Mouse (Mus musculus) myocyte (in vitro differentiated cells): Measurements from ENCODE around the gene Sergef. TPM values are rescaled to one million over a fixed set of nuclear protein-coding genes. Genes with fewer than 3 reads are reported as not detected.

Experiments
- H3K27me3 ChIP-seq: one replicate; pipeline ENCODE4 v1.6.1; 2011; ENCODE audit not compliant: control insufficient read depth, insufficient read depth, insufficient read length
- H3K36me3 ChIP-seq: one replicate; pipeline ENCODE4 v1.6.1; 2011; ENCODE audit not compliant: control insufficient read depth, insufficient read depth
- H3K4me2 ChIP-seq: one replicate; pipeline ENCODE4 v1.6.1; 2011; ENCODE audit warnings: low read depth, control low read depth
- H3K4me3 ChIP-seq: one replicate; pipeline ENCODE4 v1.5.1; 2011; ENCODE audit warnings: mild to moderate bottlenecking, control low read depth, moderate library complexity
- H3K79me2 ChIP-seq: one replicate; pipeline ENCODE4 v1.6.1; 2011; ENCODE audit not compliant: control insufficient read depth, insufficient read depth
- H3ac ChIP-seq: one replicate; pipeline ENCODE4 v1.6.1; 2011; ENCODE audit not compliant: control insufficient read depth, insufficient read length
- CEBPB ChIP-seq: IDR thresholded peaks from 2 replicates; pipeline ENCODE4 v1.6.1; 2011; ENCODE audit warnings: mild to moderate bottlenecking, moderate library complexity; ENCODE audit not compliant: poor library complexity, insufficient read depth, severe bottlenecking
- E2F4 ChIP-seq: IDR thresholded peaks from one replicate; pipeline ENCODE4 v1.6.1; 2011; ENCODE audit warnings: mild to moderate bottlenecking, control low read depth, moderate library complexity; ENCODE audit not compliant: insufficient read depth
- MAX ChIP-seq: IDR thresholded peaks from one replicate; pipeline ENCODE4 v1.6.1; 2011; ENCODE audit warnings: low read depth, mild to moderate bottlenecking, control low read depth
- MYOD1 ChIP-seq, 3 experiments: IDR thresholded peaks; one replicate each; pipeline ENCODE4 v1.6.1; 2011; ENCODE audit warnings: control low read depth in 2 of 3, low read depth in 2 of 3, mild to moderate bottlenecking in 2 of 3, moderate library complexity in 1 of 3; ENCODE audit not compliant: insufficient read length in 2 of 3, control insufficient read depth in 1 of 3
- MYOG ChIP-seq, 3 experiments: IDR thresholded peaks; one replicate each; pipeline ENCODE4 v1.6.1; 2011; ENCODE audit warnings: control low read depth in 2 of 3, low read depth in 2 of 3, mild to moderate bottlenecking in 2 of 3; ENCODE audit not compliant: insufficient read length in 2 of 3, control insufficient read depth in 1 of 3, insufficient read depth in 1 of 3
- POLR2A ChIP-seq: IDR thresholded peaks from one replicate; pipeline ENCODE4 v1.6.1; 2011; ENCODE audit warnings: low read depth, mild to moderate bottlenecking, control low read depth, moderate library complexity; ENCODE audit not compliant: insufficient read length
- POLR2AphosphoS2 ChIP-seq: IDR thresholded peaks from one replicate; pipeline ENCODE4 v1.6.1; 2011; ENCODE audit warnings: low read depth, control low read depth; ENCODE audit not compliant: insufficient read length
- REST ChIP-seq: IDR thresholded peaks from one replicate; pipeline ENCODE4 v1.6.1; 2011; ENCODE audit warnings: mild to moderate bottlenecking, control low read depth, moderate library complexity; ENCODE audit not compliant: insufficient read depth, insufficient read length
- SRF ChIP-seq: IDR thresholded peaks from one replicate; pipeline ENCODE4 v1.6.1; 2011; ENCODE audit warnings: low read depth; ENCODE audit not compliant: control insufficient read depth, insufficient read length
- TCF12 ChIP-seq: IDR thresholded peaks from one replicate; pipeline ENCODE4 v1.6.1; 2011; ENCODE audit warnings: mild to moderate bottlenecking, control low read depth; ENCODE audit not compliant: poor library complexity, insufficient read depth, severe bottlenecking
- TCF3 ChIP-seq: IDR thresholded peaks from one replicate; pipeline ENCODE4 v1.6.1; 2011; ENCODE audit warnings: low read depth, control low read depth; ENCODE audit not compliant: insufficient read length
- USF1 ChIP-seq: IDR thresholded peaks from one replicate; pipeline ENCODE4 v1.6.1; 2011; ENCODE audit warnings: low read depth, mild to moderate bottlenecking, control low read depth, moderate library complexity
- polyA plus RNA-seq: library from polyadenylated mRNA; unstranded; fragments of >200 nt; fragmentation: generic; extraction: Trizol; gene quantifications from one replicate; pipeline ENCODE4 v1.2.1, GENCODE M21; 2012; ENCODE audit warnings: missing spikeins

Sergef gene
- polyA plus RNA-seq, 1 experiment = 13.9 TPM

GRCm38 (mm10) chr7:46612421-46612937 is 27.1 kb downstream of the Sergef start:
- H3K27me3 ChIP-seq = no peaks in the 10 kb centered on the region
- no peak overlapping the region for H3K4me2 ChIP-seq
- H3K36me3 ChIP-seq = no peaks in the 10 kb centered on the region
- no peaks in the 10 kb centered on the region for H3K79me2 ChIP-seq
- no peak overlapping the region for H3ac ChIP-seq
- H3K4me3 ChIP-seq = no peak overlapping the region
- TF ChIP-seq TCF12 (no peak), REST (no peak), TCF3 (no peak), MAX (no peak), USF1 (no peak), E2F4 (no peak), MYOD1 (IDR thresholded peaks at IDR 0.05; ENCODE audit: control insufficient read depth in 1 of 3, insufficient read length in 2 of 3, low read depth in 2 of 3) (no peak), SRF (no peak)

DNA sequence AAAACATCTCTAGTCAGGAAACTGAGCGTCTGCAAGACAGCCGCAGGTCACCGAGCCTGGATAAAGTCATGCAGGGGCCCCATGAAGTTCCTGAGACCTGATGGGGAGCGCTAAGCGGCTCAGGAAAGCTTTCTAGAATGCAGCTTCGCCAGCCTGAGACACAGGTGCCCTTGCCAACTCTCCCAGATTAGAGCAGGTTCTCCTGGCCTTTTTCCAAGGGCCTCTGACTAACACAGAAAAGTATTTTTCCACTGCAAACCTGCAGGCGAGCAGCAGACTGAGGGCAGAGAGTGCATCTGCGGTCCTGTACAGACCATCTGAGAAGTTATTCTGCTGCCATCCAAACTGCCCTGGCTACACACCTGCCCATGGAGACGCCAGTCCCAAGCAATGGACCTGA is 27.6 kb downstream of the Sergef start:
- Histone ChIP-seq H3K27me3 (no peaks in the 10 kb centered on the region), H3ac (no peak overlapping the region), H3K36me3 (no peaks in the 10 kb centered on the region), H3K79me2 (no peaks in the 10 kb centered on the region), H3K4me2 (no peak overlapping the region), H3K4me3 (no peak overlapping the region)
- no peak for TF ChIP-seq POLR2A
- TF ChIP-seq MAX = no peak
- no peak for TF ChIP-seq MYOD1 (IDR thresholded peaks at IDR 0.05; ENCODE audit: control insufficient read depth in 1 of 3, insufficient read length in 2 of 3, low read depth in 2 of 3)
- TF ChIP-seq SRF = no peak
- TF ChIP-seq TCF12 = no peak
- no peak for TF ChIP-seq USF1
- no peak for TF ChIP-seq REST
- no peak for TF ChIP-seq POLR2AphosphoS2
- TF ChIP-seq E2F4 = no peak
- no peak for TF ChIP-seq CEBPB
- no peak for TF ChIP-seq TCF3
- no peak for TF ChIP-seq MYOG (IDR thresholded peaks at IDR 0.05; ENCODE audit: control insufficient read depth in 1 of 3, insufficient read depth in 1 of 3, insufficient read length in 2 of 3, low read depth in 2 of 3)

DNA sequence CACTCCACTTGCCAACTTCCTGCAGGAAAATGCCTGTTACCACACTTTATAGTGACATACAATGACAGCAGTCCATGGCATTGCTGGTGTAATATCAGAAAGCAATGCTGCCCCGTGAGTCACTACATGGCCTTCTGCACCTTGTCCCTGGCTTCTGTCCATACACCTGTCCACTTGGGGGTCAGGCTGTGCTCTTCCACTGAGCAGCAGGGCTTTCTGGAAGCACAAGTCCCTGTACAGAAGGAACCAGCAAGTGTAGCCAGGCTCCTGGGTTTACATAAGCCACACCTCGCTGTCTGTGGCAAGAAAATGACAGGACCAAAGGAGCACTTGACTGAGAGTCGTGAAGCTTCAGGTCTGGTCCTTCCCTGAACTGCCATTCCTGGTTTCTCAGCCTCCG is 30.3 kb downstream of the Sergef start:
- TF ChIP-seq E2F4 (no peak), MYOG (IDR thresholded peaks at IDR 0.05; ENCODE audit: control insufficient read depth in 1 of 3, insufficient read depth in 1 of 3, insufficient read length in 2 of 3, low read depth in 2 of 3) (peak in 1 of 3 experiments; percentile 61), MYOD1 (IDR thresholded peaks at IDR 0.05; ENCODE audit: control insufficient read depth in 1 of 3, insufficient read length in 2 of 3, low read depth in 2 of 3) (peak in 2 of 3 experiments; percentile 41 to 80), TCF12 (no peak)
- Histone ChIP-seq H3K4me2 (no peak overlapping the region), H3K79me2 (no peaks in the 10 kb centered on the region), H3K4me3 (no peak overlapping the region), H3K27me3 (no peaks in the 10 kb centered on the region), H3K36me3 (no peaks in the 10 kb centered on the region), H3ac (no peak overlapping the region)

DNA sequence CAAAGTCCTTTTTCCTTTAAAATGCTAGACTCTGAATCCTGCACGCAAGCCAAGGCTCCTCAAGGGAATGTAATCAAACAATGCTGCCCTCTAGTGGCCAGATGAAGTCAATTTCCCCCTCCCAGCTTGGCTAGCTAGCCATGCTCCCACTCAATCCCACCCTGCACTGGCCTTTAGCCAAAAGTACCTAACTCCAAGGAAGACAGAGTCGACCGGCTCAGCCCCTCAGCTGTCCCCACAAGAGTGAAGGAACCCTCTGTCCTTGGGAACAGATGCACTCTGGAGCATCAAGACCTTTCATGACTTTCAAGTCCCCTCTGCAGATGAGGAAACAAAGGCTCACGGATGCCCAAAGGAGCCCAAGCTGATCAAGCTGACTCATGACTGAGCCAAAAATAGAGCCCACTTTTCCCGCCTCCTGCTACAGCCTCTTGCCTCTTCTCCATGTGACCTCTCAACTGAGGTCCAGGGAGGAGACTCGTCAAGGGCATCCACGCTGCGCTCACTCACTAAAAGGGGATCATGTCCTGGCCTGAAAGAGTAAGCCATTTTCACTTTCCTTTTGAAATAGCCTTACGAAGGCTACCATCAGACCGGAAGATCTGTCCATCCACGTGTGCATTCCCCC is 32.1 kb downstream of the Sergef start:
- no peak overlapping the region for H3ac ChIP-seq
- H3K27me3 ChIP-seq = no peaks in the 10 kb centered on the region
- no peaks in the 10 kb centered on the region for H3K79me2 ChIP-seq
- TF ChIP-seq CEBPB (no peak), E2F4 (no peak), POLR2AphosphoS2 (no peak), TCF3 (no peak)
- no peak overlapping the region for H3K4me2 ChIP-seq
- no peaks in the 10 kb centered on the region for H3K36me3 ChIP-seq
- no peak overlapping the region for H3K4me3 ChIP-seq

- TF ChIP-seq SRF = no peak
- TF ChIP-seq REST = no peak
- TF ChIP-seq POLR2A = no peak
- no peak for TF ChIP-seq MYOD1 (IDR thresholded peaks at IDR 0.05; ENCODE audit: control insufficient read depth in 1 of 3, insufficient read length in 2 of 3, low read depth in 2 of 3)
- no peak for TF ChIP-seq POLR2AphosphoS2
- TF ChIP-seq TCF3 = no peak
- no peak for TF ChIP-seq USF1
- TF ChIP-seq MYOG (IDR thresholded peaks at IDR 0.05; ENCODE audit: control insufficient read depth in 1 of 3, insufficient read depth in 1 of 3, insufficient read length in 2 of 3, low read depth in 2 of 3) = no peak
- TF ChIP-seq E2F4 = no peak
- no peak for TF ChIP-seq MAX
- TF ChIP-seq TCF12 = no peak
- no peak for TF ChIP-seq CEBPB
- no peaks in the 10 kb centered on the region for H3K27me3 ChIP-seq
Observed at GRCm38 (mm10) chr7:46607031-46607426, 32.6 kb downstream of the Sergef start.

More at GRCm38 (mm10) chr7:46607031-46607426, 32.6 kb downstream of the Sergef start:
- Histone ChIP-seq H3K36me3 (no peaks in the 10 kb centered on the region), H3K4me3 (no peak overlapping the region), H3K79me2 (no peaks in the 10 kb centered on the region), H3K4me2 (no peak overlapping the region), H3ac (no peak overlapping the region)
